ENCODE assay signal across 28 mouse cellular contexts in genomic region chr17:84478276-84478675, GRCm38 (mm10). TPM values are rescaled to one million over a fixed set of nuclear protein-coding genes. Genes with fewer than 3 reads are reported as not detected.
DNase-seq lines count a peak whose midpoint lies in the region; ATAC-seq lines count a peak whose summit lies in the region.
"Had no signal": no experiment of that assay in that cellular context is flagged by ENCODE, and none has a peak within 500 bp of the region (broad histone marks: within the 10 kb centered on the region; RNA-seq: fewer than 3 reads in every experiment).

No protein-coding gene starts in this region.

- H3K4me3 ChIP-seq in forebrain, embryonic 11.5 days (ENCODE audit: low read depth, low read length), result no peak overlapping the region
- H3K4me3 ChIP-seq in forebrain, embryonic 10.5 days, result no peak overlapping the region
- no peak overlapping the region for H3K4me3 ChIP-seq in midbrain, embryonic 11.5 days (ENCODE audit: low read depth, low read length)
- H3K4me3 ChIP-seq in midbrain, embryonic 15.5 days, result no peak overlapping the region
- H3K4me3 ChIP-seq: erythroblast, embryonic 14.5 days; forebrain, embryonic 13.5 days; heart, adult 2 months; heart, embryonic 12.5 days; hindbrain, embryonic 15.5 days; kidney, embryonic 15.5 days; limb, embryonic 10.5 days; limb, embryonic 15.5 days; liver, embryonic 13.5 days; midbrain, embryonic 12.5 days had no signal

- peak; percentile 1 for DNase-seq in forebrain, embryonic 11.5 days (ENCODE audit: low spot score)
- no peak for DNase-seq in forebrain, embryonic 10.5 days (ENCODE audit: extremely low spot score, low spot score)
- peak; percentile 33 for DNase-seq in midbrain, embryonic 11.5 days (ENCODE audit: low spot score, missing footprints)
- DNase-seq in cerebellum, postnatal 10 days, result peak; percentile 87 to 90
- no peak for DNase-seq in thymus, postnatal 0 days (ENCODE audit: low spot score)
- no peak for DNase-seq in heart, adult 18-20 months
- DNase-seq: adrenal gland, postnatal 14 days; gastrocnemius, postnatal 25 days; heart, adult 2 months; kidney, adult 18-20 months; kidney, postnatal 25 days; liver, embryonic 13.5 days; lung, adult 2 months; lung, postnatal 10 days; thymus, adult 2 months; thymus, postnatal 4 days had no signal

- no peaks in the 10 kb centered on the region for H3K9me3 ChIP-seq in forebrain, embryonic 11.5 days (ENCODE audit: control insufficient read depth, low read length)
- no peaks in the 10 kb centered on the region for H3K9me3 ChIP-seq in forebrain, embryonic 10.5 days
- no peaks in the 10 kb centered on the region for H3K9me3 ChIP-seq in midbrain, embryonic 11.5 days (ENCODE audit: control insufficient read depth, low read length)
- H3K9me3 ChIP-seq in midbrain, embryonic 15.5 days, result no peaks in the 10 kb centered on the region
- H3K9me3 ChIP-seq: forebrain, embryonic 13.5 days; heart, embryonic 12.5 days; hindbrain, embryonic 15.5 days; kidney, embryonic 15.5 days; limb, embryonic 10.5 days; limb, embryonic 15.5 days; liver, embryonic 13.5 days; midbrain, embryonic 12.5 days had no signal

- H3K4me2 ChIP-seq in forebrain, embryonic 11.5 days (ENCODE audit: low read depth, low read length, severe bottlenecking), result no peak overlapping the region
- no peak overlapping the region for H3K4me2 ChIP-seq in midbrain, embryonic 11.5 days
- no peak overlapping the region for H3K4me2 ChIP-seq in midbrain, embryonic 15.5 days
- H3K4me2 ChIP-seq: forebrain, embryonic 13.5 days; heart, embryonic 12.5 days; hindbrain, embryonic 15.5 days; kidney, embryonic 15.5 days; limb, embryonic 15.5 days; liver, embryonic 13.5 days; midbrain, embryonic 12.5 days had no signal

- no peak overlapping the region for H3K9ac ChIP-seq in forebrain, embryonic 11.5 days (ENCODE audit: low read length)
- H3K9ac ChIP-seq in midbrain, embryonic 11.5 days (ENCODE audit: low read length), result no peak overlapping the region
- H3K9ac ChIP-seq in midbrain, embryonic 15.5 days, result no peak overlapping the region
- H3K9ac ChIP-seq: forebrain, embryonic 13.5 days; heart, embryonic 12.5 days; hindbrain, embryonic 15.5 days; kidney, embryonic 15.5 days; limb, embryonic 15.5 days; liver, embryonic 13.5 days; midbrain, embryonic 12.5 days had no signal

- H3K36me3 ChIP-seq in forebrain, embryonic 11.5 days (ENCODE audit: control insufficient read depth, insufficient read depth, low read length), result no peaks in the 10 kb centered on the region
- no peaks in the 10 kb centered on the region for H3K36me3 ChIP-seq in forebrain, embryonic 10.5 days (replicated peaks)
- no peaks in the 10 kb centered on the region for H3K36me3 ChIP-seq in midbrain, embryonic 11.5 days (ENCODE audit: control insufficient read depth, insufficient read depth, low read length)
- H3K36me3 ChIP-seq in midbrain, embryonic 15.5 days (replicated peaks), result no peaks in the 10 kb centered on the region
- H3K36me3 ChIP-seq: heart, embryonic 12.5 days; hindbrain, embryonic 15.5 days; kidney, embryonic 15.5 days; limb, embryonic 10.5 days; limb, embryonic 15.5 days; liver, embryonic 13.5 days; midbrain, embryonic 12.5 days had no signal

- H3K4me1 ChIP-seq in forebrain, embryonic 11.5 days (replicated peaks; ENCODE audit: control insufficient read depth, insufficient read depth, low read length), result no peaks in the 10 kb centered on the region
- peaks cover 14% of the 10 kb centered on the region for H3K4me1 ChIP-seq in forebrain, embryonic 10.5 days
- peaks cover 4% of the 10 kb centered on the region; the same call in 1 of the 2 replicates for H3K4me1 ChIP-seq in midbrain, embryonic 11.5 days (ENCODE audit: control insufficient read depth, insufficient read depth, low read length)
- H3K4me1 ChIP-seq in midbrain, embryonic 15.5 days, result no peaks in the 10 kb centered on the region; the same call in 1 of the 2 replicates
- H3K4me1 ChIP-seq: hindbrain, embryonic 15.5 days; kidney, embryonic 15.5 days; liver, embryonic 13.5 days had no signal

- H3K27ac ChIP-seq in forebrain, embryonic 11.5 days (ENCODE audit: low read depth, low read length), result no peak overlapping the region
- no peak overlapping the region for H3K27ac ChIP-seq in forebrain, embryonic 10.5 days
- no peak overlapping the region for H3K27ac ChIP-seq in midbrain, embryonic 11.5 days (ENCODE audit: low read depth, low read length)
- H3K27ac ChIP-seq in midbrain, embryonic 15.5 days, result no peak overlapping the region
- H3K27ac ChIP-seq: forebrain, embryonic 13.5 days; heart, adult 2 months; hindbrain, embryonic 15.5 days; kidney, embryonic 15.5 days; limb, embryonic 10.5 days; limb, embryonic 15.5 days; liver, embryonic 13.5 days; midbrain, embryonic 12.5 days had no signal

- WGBS in forebrain, embryonic 11.5 days, result 89% methylated on average over 4 of the region's 4 CpGs
- WGBS in forebrain, embryonic 10.5 days, result 84% methylated on average over 4 of the region's 4 CpGs
- 78% methylated on average over 4 of the region's 4 CpGs for WGBS in midbrain, embryonic 11.5 days
- WGBS in midbrain, embryonic 15.5 days, result 83% methylated on average over 4 of the region's 4 CpGs

- no peak for ATAC-seq in forebrain, embryonic 11.5 days (replicated peaks; ENCODE audit: low FRiP score)
- ATAC-seq in midbrain, embryonic 11.5 days (ENCODE audit: low FRiP score), result no peak
- ATAC-seq in midbrain, embryonic 15.5 days (replicated peaks), result no peak
- ATAC-seq: CD4-positive, CD25-positive, alpha-beta regulatory T cell, adult 4 months; forebrain, embryonic 13.5 days had no signal

- H3K27me3 ChIP-seq in forebrain, embryonic 11.5 days (ENCODE audit: control insufficient read depth, insufficient read depth, low read length), result no peaks in the 10 kb centered on the region
- H3K27me3 ChIP-seq in forebrain, embryonic 10.5 days (ENCODE audit: poor library complexity, severe bottlenecking), result no peaks in the 10 kb centered on the region
- H3K27me3 ChIP-seq in midbrain, embryonic 11.5 days (ENCODE audit: control insufficient read depth, insufficient read depth, low read length), result no peaks in the 10 kb centered on the region
- no peaks in the 10 kb centered on the region for H3K27me3 ChIP-seq in midbrain, embryonic 15.5 days (replicated peaks)
- H3K27me3 ChIP-seq: forebrain, embryonic 13.5 days; heart, embryonic 12.5 days; hindbrain, embryonic 15.5 days; kidney, embryonic 15.5 days; limb, embryonic 15.5 days; liver, embryonic 13.5 days; midbrain, embryonic 12.5 days had no signal

RNA-seq across cellular contexts. Expression of gene Thada, which starts 12.3 kb away (rescaled TPM):
- 10.9 and 13.8 TPM in 2 replicates for polyA plus RNA-seq in forebrain, embryonic 11.5 days (2014; fragmentation: Nextera tagmentation; extraction: Ambion mirVana)
- polyA plus RNA-seq in forebrain, embryonic 10.5 days (2016; fragmentation: Nextera tagmentation; extraction: Ambion mirVana), result 11.3 and 12.1 TPM in 2 replicates
- polyA plus RNA-seq in midbrain, embryonic 11.5 days (2014; fragmentation: Nextera tagmentation; extraction: Ambion mirVana), result 7.6 and 8.7 TPM in 2 replicates
- polyA plus RNA-seq in midbrain, embryonic 15.5 days (2015; fragmentation: Nextera tagmentation; extraction: Ambion mirVana), result 7.8 and 8.1 TPM in 2 replicates
- 9.0 and 12.3 TPM in 2 replicates for polyA plus RNA-seq in thymus, postnatal 0 days (2015; fragmentation: Nextera tagmentation; extraction: Ambion mirVana)
- 1 to 10 TPM; 7.5 to 8.7 TPM for total RNA-seq in heart, adult 18-20 months (2021)

RNA-seq across cellular contexts. Expression of gene Plekhh2, which starts 33.4 kb away (rescaled TPM):
- polyA plus RNA-seq in forebrain, embryonic 11.5 days (2014; fragmentation: Nextera tagmentation; extraction: Ambion mirVana), result 3.2 and 3.5 TPM in 2 replicates
- 3.5 and 3.8 TPM in 2 replicates for polyA plus RNA-seq in forebrain, embryonic 10.5 days (2016; fragmentation: Nextera tagmentation; extraction: Ambion mirVana)
- 2.8 and 3.1 TPM in 2 replicates for polyA plus RNA-seq in midbrain, embryonic 11.5 days (2014; fragmentation: Nextera tagmentation; extraction: Ambion mirVana)
- polyA plus RNA-seq in midbrain, embryonic 15.5 days (2015; fragmentation: Nextera tagmentation; extraction: Ambion mirVana), result 2.2 and 2.6 TPM in 2 replicates
- 0.33 TPM in 2 replicates for polyA plus RNA-seq in thymus, postnatal 0 days (2015; fragmentation: Nextera tagmentation; extraction: Ambion mirVana)
- 1 to 10 TPM; 1.5 to 1.7 TPM for total RNA-seq in heart, adult 18-20 months (2021)
- total RNA-seq: hematopoietic stem cell, adult 5-6 weeks; monocyte, adult 5-6 weeks had no signal
- polyA plus RNA-seq: CD4-positive, CD25-positive, alpha-beta regulatory T cell, adult 4 months; erythroblast, embryonic 14.5 days had no signal

Comparison
In these comparisons a context has a peak if more than half of its experiments do, and no peak if none do; other contexts are left out.
1. DNase-seq: peak in forebrain, embryonic 11.5 days (single experiment), midbrain, embryonic 11.5 days (single experiment) and cerebellum, postnatal 10 days (2 of 2); none in forebrain, embryonic 10.5 days (single experiment), thymus, postnatal 0 days (single experiment) and heart, adult 18-20 months (0 of 2).